Mouse (Mus musculus) limb, embryonic 14.5 days (tissue): ENCODE data around the gene Nmnat2. TPM values are rescaled to one million over a fixed set of nuclear protein-coding genes. Genes with fewer than 3 reads are reported as not detected.

Source experiments
- ATAC-seq: fragments of 200-750 bp; cut with Nextera tagmentation; 2 replicates; pipeline ENCODE4 v1.8.0; 2017; ENCODE audit warnings: low read depth, moderate number of reproducible peaks, moderate TSS enrichment; ENCODE audit not compliant: low FRiP score
- DNase-seq: peaks from one replicate; pipeline ENCODE4 v3.0.0-alpha.2; 2015; ENCODE audit warnings: low spot score
- H3K27ac ChIP-seq: fragments of 300-500 bp; sonication (generic); replicated peaks from 2 replicates; pipeline ENCODE4 v1.5.1; 2014; ENCODE audit warnings: low read depth, mild to moderate bottlenecking, low read length, moderate library complexity, mixed read lengths
- H3K27me3 ChIP-seq: fragments of 300-500 bp; sonication (generic); 2 replicates; pipeline ENCODE4 v1.6.1; 2014; ENCODE audit warnings: low read length, mixed read lengths; ENCODE audit not compliant: control insufficient read depth, insufficient read depth
- H3K36me3 ChIP-seq: fragments of 300-500 bp; sonication (generic); 2 replicates; pipeline ENCODE4 v1.6.1; 2014; ENCODE audit warnings: mild to moderate bottlenecking, low read length, moderate library complexity, mixed read lengths; ENCODE audit not compliant: control insufficient read depth, insufficient read depth
- H3K4me1 ChIP-seq: fragments of 300-500 bp; sonication (generic); 2 replicates; pipeline ENCODE4 v1.6.1; 2014; ENCODE audit warnings: antibody characterized with exemption, low read length, mixed read lengths; ENCODE audit not compliant: control insufficient read depth, insufficient read depth
- H3K4me2 ChIP-seq: fragments of 300-500 bp; sonication (generic); replicated peaks from 2 replicates; pipeline ENCODE4 v1.6.1; 2014; ENCODE audit warnings: low read depth, mild to moderate bottlenecking, low read length, moderate library complexity; ENCODE audit not compliant: severe bottlenecking
- H3K4me3 ChIP-seq: fragments of 300-500 bp; sonication (generic); replicated peaks from 2 replicates; pipeline ENCODE4 v1.5.1; 2014; ENCODE audit warnings: low read length
- H3K9ac ChIP-seq: fragments of 300-500 bp; sonication (generic); 2 replicates; pipeline ENCODE4 v1.6.1; 2014; ENCODE audit warnings: mild to moderate bottlenecking, low read depth, low read length, moderate library complexity; ENCODE audit not compliant: severe bottlenecking
- H3K9me3 ChIP-seq: fragments of 300-500 bp; sonication (generic); 2 replicates; pipeline ENCODE4 v1.6.1; 2016; ENCODE audit warnings: low read length; ENCODE audit not compliant: control insufficient read depth
- POLR2A ChIP-seq: fragments of 200-500 bp; IDR thresholded peaks from 2 replicates; pipeline ENCODE4 v1.8.0; 2012; ENCODE audit warnings: inconsistent platforms, mild to moderate bottlenecking, moderate library complexity, borderline replicate concordance; ENCODE audit not compliant: insufficient read depth, insufficient read length; ENCODE audit errors: extremely low read depth
- WGBS: fragments of 180-500 bp; shearing (Covaris S2); extraction: QIAGEN DNeasy Blood & Tissue Kit; methylation state at CpG from one replicate; pipeline ENCODE4 v1.1.7; 2014; 5-methylcytosine and 5-hydroxymethylcytosine counted together
- polyA plus RNA-seq, 2 experiments: library from polyadenylated mRNA; depleted of rRNA in 1 of 2; stranded (reverse) in 1 of 2; unstranded in 1 of 2; fragments of >200 nt; fragmentation: Nextera tagmentation in 1 of 2; extraction: Ambion mirVana in 1 of 2; gene quantifications; 2 replicates each; pipeline versions ENCODE4 v1.2.1 to v1.2.3; 2012 to 2014

Nmnat2 gene
- polyA plus RNA-seq, 2 experiments = 1.6 to 2.0 TPM

DNA sequence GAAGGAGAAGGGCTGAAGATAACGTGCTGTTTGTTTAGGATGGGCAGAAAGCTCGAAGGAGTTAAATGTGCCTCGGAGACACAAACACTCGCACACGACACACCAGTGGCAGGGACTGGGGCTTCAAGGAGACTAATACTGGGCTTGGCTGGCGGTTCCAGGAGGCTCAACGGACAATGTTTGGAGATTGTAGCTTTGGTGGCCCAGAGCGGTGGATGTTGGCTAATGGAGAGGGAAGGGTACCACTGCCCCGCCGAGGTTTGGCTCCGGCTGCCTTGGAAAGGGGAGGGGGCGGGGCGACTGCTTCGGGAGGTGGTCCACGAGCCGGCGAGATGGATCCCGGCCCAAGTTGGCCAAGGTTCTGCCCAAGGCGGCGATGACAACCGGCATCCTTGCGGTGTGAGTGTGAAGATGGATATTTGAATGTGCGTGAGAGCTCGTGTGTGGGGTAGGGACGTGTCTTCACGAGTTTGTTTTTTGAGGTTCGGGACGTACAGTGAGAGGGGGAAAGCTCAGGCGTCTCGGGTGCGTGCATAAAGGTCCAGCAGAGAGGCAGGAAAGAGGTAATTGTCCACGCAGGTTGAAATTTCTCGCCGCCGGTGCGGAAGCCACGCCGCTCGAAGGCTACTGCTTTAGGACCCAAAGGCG is 895 bp downstream of the Nmnat2 start:
- H3K4me2 ChIP-seq = peak overlapping the region; percentile 57
- no peak for TF ChIP-seq POLR2A
- no peak for ATAC-seq
- no peak overlapping the region for H3K27ac ChIP-seq
- WGBS = 1% methylated on average over 40 of the region's 40 CpGs
- peak overlapping the region; percentile 35 for H3K4me3 ChIP-seq
- peaks cover 41% of the 10 kb centered on the region for H3K27me3 ChIP-seq
- no peak overlapping the region for H3K9ac ChIP-seq
- DNase-seq = no peak
- H3K9me3 ChIP-seq = no peaks in the 10 kb centered on the region
- peaks cover 9% of the 10 kb centered on the region for H3K4me1 ChIP-seq
- H3K36me3 ChIP-seq = no peaks in the 10 kb centered on the region

DNA sequence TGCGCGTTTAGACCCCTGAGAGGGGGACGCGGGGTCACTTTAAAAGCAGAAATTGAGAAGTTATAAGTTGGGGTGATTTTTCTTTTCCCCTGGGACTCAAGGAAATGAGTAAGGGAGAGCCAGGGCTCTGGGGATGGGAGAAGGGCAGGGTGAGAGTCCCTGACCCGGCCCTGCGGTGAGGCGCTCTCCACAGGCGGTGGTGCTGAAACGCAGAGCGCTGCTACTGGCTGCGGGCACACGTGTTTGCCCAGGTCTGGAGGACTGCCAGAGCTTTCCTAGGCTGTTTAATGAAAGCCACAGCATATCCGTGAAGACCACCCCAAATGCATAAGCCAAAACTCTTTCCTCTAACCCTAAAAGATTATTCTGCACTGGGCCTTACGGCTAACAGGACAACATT is 1.4 kb downstream of the Nmnat2 start:
- ATAC-seq (no peak), DNase-seq (peak; percentile 71)
- Histone ChIP-seq H3K36me3 (no peaks in the 10 kb centered on the region), H3K27me3 (peaks cover 41% of the 10 kb centered on the region), H3K4me2 (peak overlapping the region; percentile 57), H3K9me3 (no peaks in the 10 kb centered on the region), H3K27ac (no peak overlapping the region), H3K4me3 (peak overlapping the region; percentile 35), H3K9ac (no peak overlapping the region), H3K4me1 (peaks cover 9% of the 10 kb centered on the region)
- TF ChIP-seq POLR2A = no peak
- WGBS = 2% methylated on average over 14 of the region's 14 CpGs

DNA sequence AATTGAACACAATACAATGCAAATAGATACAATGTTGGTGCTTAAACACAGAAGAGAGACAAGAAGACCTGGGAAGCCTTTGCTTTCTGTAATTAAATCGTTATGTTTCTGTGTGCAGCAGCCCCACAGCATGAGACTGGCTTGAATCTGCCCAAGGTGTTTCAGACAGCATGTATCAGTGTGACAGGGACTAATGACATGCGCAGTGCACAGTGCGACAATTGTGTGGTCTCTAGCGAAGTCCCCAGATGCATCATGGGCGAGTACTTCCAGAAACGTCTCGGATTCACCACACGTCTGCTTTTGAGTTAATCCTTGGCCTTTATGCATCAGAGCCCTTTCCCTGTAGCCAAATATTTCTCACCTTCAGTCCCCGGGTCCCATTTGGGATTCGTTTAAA is 9.6 kb downstream of the Nmnat2 start:
- Histone ChIP-seq H3K9me3 (no peaks in the 10 kb centered on the region), H3K4me1 (no peaks in the 10 kb centered on the region; the same call in 1 of the 2 replicates), H3K27me3 (no peaks in the 10 kb centered on the region), H3K36me3 (no peaks in the 10 kb centered on the region), H3K27ac (no peak overlapping the region), H3K4me2 (no peak overlapping the region), H3K9ac (no peak overlapping the region), H3K4me3 (no peak overlapping the region)
- TF ChIP-seq POLR2A = no peak
- 74% methylated on average over 10 of the region's 10 CpGs for WGBS
- no peak for DNase-seq
- no peak for ATAC-seq

DNA sequence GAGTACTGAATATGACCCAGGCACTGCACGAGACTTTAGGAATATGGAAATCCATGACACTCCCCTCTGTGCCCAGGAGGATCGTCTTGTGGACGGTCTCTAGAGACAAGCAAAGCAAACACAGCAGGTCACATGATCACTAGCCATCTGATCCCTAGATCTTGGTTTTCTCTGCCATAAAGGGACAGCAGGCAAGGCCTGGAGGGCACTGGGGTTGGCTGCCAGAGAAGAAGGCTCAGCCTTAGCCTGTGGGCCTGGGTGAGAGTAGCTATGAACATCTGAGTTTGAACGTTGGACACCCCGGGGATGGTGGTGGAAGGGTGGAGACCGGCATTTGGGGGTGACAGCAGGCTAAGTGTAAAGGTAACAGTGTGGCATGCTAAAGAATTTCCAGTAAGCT is 11.4 kb downstream of the Nmnat2 start:
- no peaks in the 10 kb centered on the region for H3K36me3 ChIP-seq
- no peak for TF ChIP-seq POLR2A
- no peak overlapping the region for H3K27ac ChIP-seq
- no peak for ATAC-seq
- H3K4me2 ChIP-seq = no peak overlapping the region
- no peak overlapping the region for H3K9ac ChIP-seq
- H3K27me3 ChIP-seq = no peaks in the 10 kb centered on the region
- H3K4me3 ChIP-seq = no peak overlapping the region
- H3K9me3 ChIP-seq = peaks cover 3% of the 10 kb centered on the region; the same call in 1 of the 2 replicates
- DNase-seq = no peak
- no peaks in the 10 kb centered on the region; the same call in 1 of the 2 replicates for H3K4me1 ChIP-seq
- WGBS = 72% methylated on average over 6 of the region's 6 CpGs

DNA sequence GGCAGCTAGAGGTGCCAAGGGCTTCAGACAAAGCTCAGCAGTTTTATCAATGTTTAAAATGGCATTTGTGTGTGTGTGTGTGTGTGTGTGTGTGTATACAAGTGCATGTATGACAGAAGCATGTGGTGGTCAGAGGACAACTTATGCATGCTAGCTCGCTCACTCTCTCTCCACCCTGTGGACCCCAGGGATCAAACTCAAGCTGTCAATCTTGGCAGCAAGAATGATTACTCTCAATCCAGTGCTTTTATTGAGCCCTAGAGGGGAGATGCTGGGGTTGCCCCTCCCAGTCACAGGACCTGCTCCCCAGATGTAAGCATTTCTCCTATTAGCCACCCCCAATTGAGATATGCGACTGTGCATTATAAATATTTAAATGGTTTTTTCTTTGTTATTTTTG is 11.9 kb downstream of the Nmnat2 start:
- peaks cover 3% of the 10 kb centered on the region; the same call in 1 of the 2 replicates for H3K9me3 ChIP-seq
- ATAC-seq (no peak), DNase-seq (no peak)
- no peak overlapping the region for H3K4me2 ChIP-seq
- H3K27me3 ChIP-seq = no peaks in the 10 kb centered on the region
- no peak overlapping the region for H3K27ac ChIP-seq
- WGBS = 69% methylated on average over 2 of the region's 2 CpGs
- TF ChIP-seq POLR2A = no peak
- no peak overlapping the region for H3K4me3 ChIP-seq
- H3K36me3 ChIP-seq = no peaks in the 10 kb centered on the region
- H3K9ac ChIP-seq = no peak overlapping the region
- H3K4me1 ChIP-seq = no peaks in the 10 kb centered on the region; the same call in 1 of the 2 replicates
